Mouse (Mus musculus) midbrain, embryonic 12.5 days (tissue): ENCODE results near the gene Paqr4. TPM values are rescaled to one million over a fixed set of nuclear protein-coding genes. Genes with fewer than 3 reads are reported as not detected.

Source experiments
- ATAC-seq: fragments of 200-750 bp; cut with Nextera tagmentation; 2 replicates; pipeline ENCODE4 v1.8.0; 2017; ENCODE audit warnings: low read depth, moderate TSS enrichment, moderate library complexity; ENCODE audit not compliant: low FRiP score
- H3K27ac ChIP-seq: fragments of 300-500 bp; sonication (generic); replicated peaks from 2 replicates; pipeline ENCODE4 v1.5.1; 2016; ENCODE audit warnings: mild to moderate bottlenecking
- H3K27me3 ChIP-seq: fragments of 300-500 bp; sonication (generic); 2 replicates; pipeline ENCODE4 v1.6.1; 2016; ENCODE audit warnings: mild to moderate bottlenecking
- H3K36me3 ChIP-seq: fragments of 300-500 bp; sonication (generic); 2 replicates; pipeline ENCODE4 v1.6.1; 2016
- H3K4me1 ChIP-seq: fragments of 300-500 bp; sonication (generic); 2 replicates; pipeline ENCODE4 v1.6.1; 2016
- H3K4me2 ChIP-seq: fragments of 300-500 bp; sonication (generic); replicated peaks from 2 replicates; pipeline ENCODE4 v1.6.1; 2016; ENCODE audit warnings: mild to moderate bottlenecking, moderate library complexity
- H3K4me3 ChIP-seq: fragments of 300-500 bp; sonication (generic); 2 replicates; pipeline ENCODE4 v1.5.1; 2016; ENCODE audit warnings: mild to moderate bottlenecking
- H3K9ac ChIP-seq: fragments of 300-500 bp; sonication (generic); replicated peaks from 2 replicates; pipeline ENCODE4 v1.6.1; 2016; ENCODE audit warnings: mild to moderate bottlenecking, moderate library complexity
- H3K9me3 ChIP-seq: fragments of 300-500 bp; sonication (generic); 2 replicates; pipeline ENCODE4 v1.6.1; 2016; ENCODE audit warnings: mild to moderate bottlenecking
- WGBS: fragments of 180-500 bp; shearing (Covaris S2); methylation state at CpG from one replicate; pipeline ENCODE4 v1.1.7; 2016; 5-methylcytosine and 5-hydroxymethylcytosine counted together
- polyA plus RNA-seq: library from polyadenylated mRNA; unstranded; fragments of >200 nt; fragmentation: Nextera tagmentation; extraction: Ambion mirVana; gene quantifications from 2 replicates; pipeline ENCODE4 v1.2.1, GENCODE M21; 2016

Gene Paqr4
- polyA plus RNA-seq, 1 experiment from 2014 or later = 40.4 TPM

DNA sequence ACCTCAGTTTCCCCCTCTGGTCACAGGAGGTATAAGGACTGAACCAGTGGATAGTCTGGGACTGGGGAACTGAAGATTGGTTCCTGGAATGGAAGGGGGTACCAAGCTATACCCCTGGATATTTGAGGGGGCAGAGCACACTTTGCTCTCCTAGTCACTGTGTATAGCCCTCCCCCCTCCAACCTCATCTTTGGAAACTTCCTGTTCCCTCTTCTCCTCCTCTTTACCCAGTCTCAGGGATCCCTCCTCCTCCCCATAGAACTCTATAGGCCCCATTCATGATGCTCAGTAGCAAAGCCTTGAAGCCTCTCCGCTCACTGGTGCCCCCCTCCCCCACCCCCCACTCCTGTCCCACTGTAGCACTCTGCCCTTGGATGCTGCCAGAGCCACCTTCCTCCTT lies 21.2 kb downstream of the Paqr4 start:
- 27% methylated on average over 1 of the region's 1 CpGs for WGBS
- no peak overlapping the region for H3K4me2 ChIP-seq

DNA sequence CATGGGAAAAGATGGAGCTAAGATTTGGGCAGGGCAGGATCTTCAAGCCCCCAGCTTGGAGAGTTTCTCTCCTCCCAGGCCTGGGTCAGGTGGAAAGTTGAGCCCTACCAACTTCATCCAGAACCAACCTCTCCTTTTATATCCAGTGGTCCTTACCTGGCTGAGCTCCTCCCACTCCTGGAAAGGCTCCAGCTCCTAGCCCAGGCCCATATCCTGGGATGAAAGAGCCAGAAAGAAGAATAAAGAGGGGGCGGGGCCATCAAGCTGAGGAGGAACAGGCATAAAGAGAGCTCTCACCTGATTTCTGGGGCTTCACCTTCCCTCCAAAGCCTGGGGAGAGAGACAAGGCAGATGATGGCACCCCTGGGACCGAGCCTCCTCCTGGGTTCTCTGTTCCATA lies 23.7 kb downstream of the Paqr4 start:
- Histone ChIP-seq H3K27ac (no peak overlapping the region), H3K36me3 (no peaks in the 10 kb centered on the region), H3K27me3 (peaks cover 13% of the 10 kb centered on the region), H3K4me1 (no peaks in the 10 kb centered on the region), H3K4me2 (no peak overlapping the region), H3K9ac (no peak overlapping the region), H3K4me3 (no peak overlapping the region), H3K9me3 (no peaks in the 10 kb centered on the region)
- 63% methylated on average over 2 of the region's 2 CpGs for whole genome bisulfite sequencing
- ATAC-seq = no peak

More for the DNA sequence above, 21.2 kb downstream of the Paqr4 start:
- Histone ChIP-seq H3K9ac (no peak overlapping the region), H3K27me3 (peaks cover 13% of the 10 kb centered on the region), H3K4me3 (no peak overlapping the region), H3K9me3 (no peaks in the 10 kb centered on the region), H3K27ac (no peak overlapping the region), H3K4me1 (no peaks in the 10 kb centered on the region), H3K36me3 (no peaks in the 10 kb centered on the region)
- no peak for ATAC-seq

DNA sequence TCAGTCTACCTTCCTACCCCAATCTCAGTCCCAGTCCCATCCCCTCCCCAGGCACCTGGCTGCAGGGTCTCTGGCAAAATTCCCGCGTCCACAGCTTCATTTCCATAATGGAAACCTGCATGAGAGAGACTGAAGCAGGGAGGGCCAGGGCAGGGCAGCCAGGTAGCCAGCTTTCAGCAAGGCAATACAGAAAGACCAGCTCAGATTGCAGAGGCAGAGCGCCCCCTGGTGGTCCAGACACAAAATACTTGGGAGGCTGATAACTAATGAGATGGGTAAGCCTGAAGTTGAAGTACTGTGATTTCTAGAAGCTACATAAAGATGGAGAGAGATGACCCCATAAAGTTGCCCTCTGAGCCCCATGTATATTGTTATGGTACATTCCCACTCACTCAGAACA lies 34.5 kb downstream of the Paqr4 start:
- WGBS = 0% methylated on average over 3 of the region's 3 CpGs

GRCm38 (mm10) chr17:23705525-23706104 lies 35.1 kb downstream of the Paqr4 start:
- Histone ChIP-seq H3K4me1 (no peaks in the 10 kb centered on the region), H3K36me3 (no peaks in the 10 kb centered on the region), H3K9ac (no peak overlapping the region), H3K27ac (no peak overlapping the region), H3K9me3 (no peaks in the 10 kb centered on the region), H3K4me3 (no peak overlapping the region), H3K27me3 (peaks cover 37% of the 10 kb centered on the region), H3K4me2 (no peak overlapping the region)
- ATAC-seq = peak; percentile 49
- 85% methylated on average over 7 of the region's 7 CpGs for WGBS

More for the DNA sequence above, 34.5 kb downstream of the Paqr4 start:
- Histone ChIP-seq H3K4me1 (no peaks in the 10 kb centered on the region), H3K4me2 (no peak overlapping the region), H3K36me3 (no peaks in the 10 kb centered on the region), H3K27ac (no peak overlapping the region), H3K4me3 (no peak overlapping the region), H3K9ac (no peak overlapping the region), H3K27me3 (peaks cover 31% of the 10 kb centered on the region), H3K9me3 (no peaks in the 10 kb centered on the region)
- peak; percentile 41; the same call in 1 of the 2 replicates for ATAC-seq

DNA sequence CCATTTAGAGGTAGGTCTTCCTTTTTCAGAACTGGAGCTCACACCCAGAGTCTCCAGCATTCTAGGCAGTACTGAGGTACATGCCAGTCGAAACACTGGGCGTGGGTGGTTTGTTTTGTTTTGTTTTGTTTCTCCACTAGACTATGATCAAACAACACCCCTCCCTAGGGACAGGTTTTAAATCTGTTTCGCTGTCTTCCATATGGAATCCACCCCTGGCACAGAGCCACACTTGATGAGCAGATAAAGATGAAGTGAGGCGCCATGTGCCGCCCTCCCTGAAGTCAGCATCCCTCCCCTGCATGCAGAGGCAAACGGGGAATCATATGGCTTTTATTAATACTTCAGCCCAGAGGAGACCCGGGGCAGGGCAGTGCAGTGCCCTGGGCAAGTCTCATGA lies 35.9 kb downstream of the Paqr4 start:
- H3K4me1 ChIP-seq = no peaks in the 10 kb centered on the region
- 65% methylated on average over 7 of the region's 7 CpGs for WGBS

DNA sequence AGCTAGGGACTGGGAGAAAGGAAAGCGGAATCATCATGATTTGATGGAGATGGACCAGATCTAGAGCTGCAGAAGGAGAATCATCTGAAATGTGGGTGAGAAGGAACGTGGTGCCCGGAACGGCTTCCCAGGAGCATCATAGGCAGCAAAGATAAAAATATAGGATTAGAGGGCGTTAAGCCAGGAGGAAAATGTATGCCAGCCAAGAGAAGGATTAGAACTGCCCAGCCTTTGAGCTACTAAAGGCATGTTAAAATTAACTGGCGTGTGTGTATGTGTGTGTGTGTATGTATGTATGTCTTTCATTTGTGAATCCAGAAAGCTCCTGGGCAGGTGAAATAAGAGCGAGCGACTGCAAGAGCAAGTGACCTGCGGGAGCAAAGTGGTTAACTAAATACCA lies 37.4 kb downstream of the Paqr4 start:
- Histone ChIP-seq H3K27me3 (peaks cover 54% of the 10 kb centered on the region), H3K4me1 (0 out of 2 replicates have a peak, but pooled peaks cover 4% of the 10 kb centered on the region), H3K36me3 (no peaks in the 10 kb centered on the region), H3K4me2 (no peak overlapping the region), H3K27ac (no peak overlapping the region), H3K9ac (no peak overlapping the region), H3K9me3 (no peaks in the 10 kb centered on the region), H3K4me3 (no peak overlapping the region)
- ATAC-seq = no peak
- WGBS = 83% methylated on average over 9 of the region's 9 CpGs

More for the DNA sequence above, 35.9 kb downstream of the Paqr4 start:
- H3K4me2 ChIP-seq = no peak overlapping the region
- no peaks in the 10 kb centered on the region for H3K9me3 ChIP-seq
- no peak overlapping the region for H3K27ac ChIP-seq
- no peak overlapping the region for H3K4me3 ChIP-seq
- no peaks in the 10 kb centered on the region for H3K36me3 ChIP-seq
- H3K9ac ChIP-seq = no peak overlapping the region
- peaks cover 43% of the 10 kb centered on the region for H3K27me3 ChIP-seq
- ATAC-seq = no peak

DNA sequence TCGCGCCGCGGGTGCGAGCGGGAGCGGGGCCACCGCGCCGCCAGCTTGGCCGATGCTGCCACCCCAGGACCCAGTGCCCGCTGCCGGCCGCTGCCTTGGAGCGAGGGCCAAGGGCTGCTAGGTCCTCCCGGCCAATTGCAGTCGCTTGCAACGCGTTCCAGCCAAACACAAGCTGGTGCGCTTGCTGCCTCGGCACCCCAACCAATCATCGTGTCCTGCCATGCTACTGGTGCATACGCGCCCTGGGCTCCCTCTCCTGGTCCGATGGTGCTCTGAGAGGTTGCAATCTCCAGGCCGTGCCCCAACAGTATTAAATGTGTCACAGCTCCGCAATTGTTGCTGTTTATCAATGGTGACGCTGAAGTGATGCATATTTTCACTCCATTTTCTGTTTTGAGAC lies 40.6 kb downstream of the Paqr4 start:
- Histone ChIP-seq H3K4me3 (peak overlapping the region; percentile 75), H3K9ac (peak overlapping the region; percentile 64), H3K4me1 (0 out of 2 replicates have a peak, but pooled peaks cover 4% of the 10 kb centered on the region), H3K27ac (0 out of 2 replicates have a peak overlapping the region, but pooled peaks have one; percentile 35), H3K36me3 (no peaks in the 10 kb centered on the region), H3K27me3 (peaks cover 61% of the 10 kb centered on the region), H3K9me3 (no peaks in the 10 kb centered on the region), H3K4me2 (peak overlapping the region; percentile 99)
- WGBS = under 1% methylated on average over 14 of the region's 28 CpGs
- peak; percentile 99 for ATAC-seq

GRCm38 (mm10) chr17:23699131-23700077 lies 41.3 kb downstream of the Paqr4 start:
- 0 out of 2 replicates have a peak, but pooled peaks cover 4% of the 10 kb centered on the region for H3K4me1 ChIP-seq
- WGBS = under 1% methylated on average over 82 of the region's 101 CpGs
- H3K9me3 ChIP-seq = no peaks in the 10 kb centered on the region
- peaks cover 59% of the 10 kb centered on the region for H3K27me3 ChIP-seq
- H3K4me2 ChIP-seq = peak overlapping the region; percentile 99
- H3K4me3 ChIP-seq = peak overlapping the region; percentile 75
- ATAC-seq = peak; percentile 78
- H3K9ac ChIP-seq = peak overlapping the region; percentile 64
- 0 out of 2 replicates have a peak overlapping the region, but pooled peaks have one; percentile 35 for H3K27ac ChIP-seq
- no peaks in the 10 kb centered on the region for H3K36me3 ChIP-seq

- no peak for ATAC-seq
- 17% methylated on average over 3 of the region's 3 CpGs for WGBS
- Histone ChIP-seq H3K4me2 (no peak overlapping the region), H3K9me3 (no peaks in the 10 kb centered on the region), H3K4me3 (no peak overlapping the region), H3K9ac (no peak overlapping the region), H3K27ac (no peak overlapping the region), H3K27me3 (peaks cover 48% of the 10 kb centered on the region), H3K36me3 (no peaks in the 10 kb centered on the region), H3K4me1 (0 out of 2 replicates have a peak, but pooled peaks cover 4% of the 10 kb centered on the region)
These were observed 44.9 kb downstream of the Paqr4 start for GRCm38 (mm10) chr17:23695801-23696200.

GRCm38 (mm10) chr17:23694491-23694890 lies 46.2 kb downstream of the Paqr4 start:
- Histone ChIP-seq H3K36me3 (no peaks in the 10 kb centered on the region), H3K4me3 (no peak overlapping the region), H3K27me3 (peaks cover 35% of the 10 kb centered on the region), H3K4me2 (no peak overlapping the region), H3K9ac (no peak overlapping the region), H3K9me3 (no peaks in the 10 kb centered on the region), H3K4me1 (0 out of 2 replicates have a peak, but pooled peaks cover 4% of the 10 kb centered on the region), H3K27ac (no peak overlapping the region)
- no peak for ATAC-seq
- WGBS = 81% methylated on average over 1 of the region's 1 CpGs
